Comparison of ENCODE assay signal across 10 mouse cellular contexts in the genomic region with DNA sequence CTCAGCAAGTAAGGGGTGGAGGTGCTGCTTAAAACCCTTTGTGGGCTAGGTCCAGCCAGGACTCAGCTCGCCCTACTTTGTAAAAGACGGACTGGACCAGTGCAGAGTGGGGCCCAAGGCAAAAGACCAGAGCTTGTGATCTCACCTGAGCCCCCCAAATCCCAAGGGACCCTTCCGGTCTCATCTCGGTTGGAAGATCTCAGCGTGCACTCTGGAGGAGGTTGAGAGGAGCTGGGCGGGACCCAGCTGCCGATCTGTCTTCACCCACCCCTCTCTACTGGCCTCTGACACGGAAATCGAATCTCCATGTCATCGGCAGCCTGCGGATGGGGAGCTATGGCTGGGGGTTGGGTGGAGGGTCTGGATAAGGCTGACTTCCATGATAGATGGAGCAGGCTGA. TPM values are rescaled to one million over a fixed set of nuclear protein-coding genes. Genes with fewer than 3 reads are reported as not detected.
DNase-seq lines count a peak whose midpoint lies in the region; ATAC-seq and TF ChIP-seq lines count a peak whose summit lies in the region.
"Had no signal": no experiment of that assay in that cellular context is flagged by ENCODE, and none has a peak within 500 bp of the region (broad histone marks: within the 10 kb centered on the region; RNA-seq: fewer than 3 reads in every experiment).

No protein-coding gene starts in this region.

- H3K9me3 ChIP-seq in heart, postnatal 0 days (replicated peaks; ENCODE audit: control insufficient read depth, low read length): no peaks in the 10 kb centered on the region
- H3K9me3 ChIP-seq in intestine, embryonic 15.5 days: no peaks in the 10 kb centered on the region

- no peaks in the 10 kb centered on the region for H3K36me3 ChIP-seq in heart, postnatal 0 days (replicated peaks; ENCODE audit: control insufficient read depth, insufficient read depth, low read length)
- H3K36me3 ChIP-seq in intestine, embryonic 15.5 days: no peaks in the 10 kb centered on the region

- WGBS in heart, postnatal 0 days: 19% methylated on average over 11 of the region's 11 CpGs
- 17% methylated on average over 11 of the region's 11 CpGs for WGBS in intestine, embryonic 15.5 days

- H3K27me3 ChIP-seq in heart, postnatal 0 days (ENCODE audit: control insufficient read depth, insufficient read depth, low read length): peaks cover 55% of the 10 kb centered on the region
- 0 out of 2 replicates have a peak, but pooled peaks cover 8% of the 10 kb centered on the region for H3K27me3 ChIP-seq in intestine, embryonic 15.5 days (replicated peaks)
- H3K27me3 ChIP-seq: Patski had no signal

- no peak for ATAC-seq in heart, postnatal 0 days (ENCODE audit: insufficient read depth, low read depth)
- ATAC-seq in intestine, embryonic 15.5 days: no peak
- ATAC-seq: Patski had no signal

- H3K27ac ChIP-seq in heart, postnatal 0 days (ENCODE audit: low read depth): no peak overlapping the region
- no peak overlapping the region for H3K27ac ChIP-seq in intestine, embryonic 15.5 days

- no peak overlapping the region for H3K9ac ChIP-seq in heart, postnatal 0 days (replicated peaks; ENCODE audit: low read depth, low read length)
- H3K9ac ChIP-seq in intestine, embryonic 15.5 days: peak overlapping the region; percentile 64; the same call in 1 of the 2 replicates

- no peak for TF ChIP-seq EP300 in heart, postnatal 0 days (IDR thresholded peaks at IDR 0.05; ENCODE audit: low read depth)

- peak overlapping the region; percentile 52 for H3K4me3 ChIP-seq in heart, postnatal 0 days (ENCODE audit: low read depth, low read length)
- H3K4me3 ChIP-seq in intestine, embryonic 15.5 days (replicated peaks): peak overlapping the region; percentile 64

- no peak for TF ChIP-seq CTCF in heart, postnatal 0 days (IDR thresholded peaks at IDR 0.05; ENCODE audit: low read depth)

- H3K4me1 ChIP-seq in heart, postnatal 0 days (ENCODE audit: control insufficient read depth, insufficient read depth): no peaks in the 10 kb centered on the region; the same call in 1 of the 2 replicates
- H3K4me1 ChIP-seq in intestine, embryonic 15.5 days (replicated peaks): peaks cover 20% of the 10 kb centered on the region

- H3K4me2 ChIP-seq in heart, postnatal 0 days (ENCODE audit: low read depth, low read length): peak overlapping the region; percentile 76
- H3K4me2 ChIP-seq in intestine, embryonic 15.5 days (replicated peaks): peak overlapping the region; percentile 98

- no peak for DNase-seq in heart, postnatal 0 days (ENCODE audit: low spot score)
- no peak for DNase-seq in heart, adult 8-10 months (ENCODE audit: low spot score)
- peak; percentile 52 for DNase-seq in embryo, embryonic 11 days
- peak; percentile 49 for DNase-seq in neural tube, embryonic 10.5 days (ENCODE audit: extremely low spot score, low spot score)
- DNase-seq in adrenal gland, adult (ENCODE audit: inconsistent age in 2 of 2, low spot score in 1 of 2): no peak
- DNase-seq in yolk sac, embryonic 10.5 days (ENCODE audit: low spot score): no peak
- DNase-seq in spleen, postnatal 4 days (ENCODE audit: low spot score in 2 of 2): no peak
- DNase-seq: right cerebral cortex, postnatal 4 days had no signal

RNA-seq across cellular contexts. Expression of a gene that starts 13.7 kb away (rescaled TPM):
- total RNA-seq in heart, postnatal 0 days (2014; rRNA removed; ENCODE audit: low replicate concordance): 4.7 and 6.1 TPM in 2 replicates
- polyA plus RNA-seq in heart, postnatal 0 days (2015; fragmentation: Nextera tagmentation; extraction: Ambion mirVana): 4.0 and 5.7 TPM in 2 replicates
- total RNA-seq in heart, adult 8-10 months (2022): 10 to 100 TPM in 3 of 4 experiments, 1 to 10 TPM in 1; 7.3 to 10.8 (median 10.6) TPM
- 20.1 and 21.8 TPM in 2 replicates for polyA plus RNA-seq in intestine, embryonic 15.5 days (2015; fragmentation: Nextera tagmentation; extraction: Ambion mirVana)

Comparison
In these comparisons a context has a peak if more than half of its experiments do, and no peak if none do; other contexts are left out.
1. DNase-seq: peak in embryo, embryonic 11 days (single experiment) and neural tube, embryonic 10.5 days (single experiment); none in heart, postnatal 0 days (single experiment), heart, adult 8-10 months (single experiment), adrenal gland, adult (0 of 2), yolk sac, embryonic 10.5 days (single experiment) and spleen, postnatal 4 days (0 of 2).